Mouse (Mus musculus) hindlimb bud, embryonic 11.5 days (tissue): ENCODE data around the gene Ncam1.
A peak's percentile ranks its signal among the peaks of the same experiment; 100 is the strongest.

Experiments used
- DNase-seq: peaks from one replicate; pipeline ENCODE4 v3.0.0-alpha.2; 2012; ENCODE audit warnings: low read depth, low spot score; ENCODE audit errors: extremely low spot score

Gene Ncam1

DNA sequence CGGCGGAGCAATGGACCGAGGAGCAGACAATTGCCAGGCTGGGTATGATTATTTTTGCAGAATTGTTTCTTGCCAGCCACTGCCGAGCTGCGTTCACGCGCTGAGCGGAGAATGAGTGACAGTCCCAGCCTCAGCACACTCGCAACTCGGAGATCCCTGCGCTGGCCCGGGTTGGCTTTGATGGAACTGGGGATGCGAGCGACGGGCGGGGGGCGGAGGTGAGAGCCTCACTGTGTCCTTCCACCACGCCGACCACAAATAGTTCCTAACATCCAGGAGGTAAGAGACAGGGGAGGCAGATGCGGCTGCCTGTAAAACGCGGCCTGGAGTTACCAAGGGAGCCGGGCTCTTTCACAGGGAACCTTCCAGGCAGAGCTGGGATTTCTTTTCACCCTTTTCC, at the start of gene Ncam1:
Gene Ncam1, minus strand, starts transcription at position 120 of the 400 bp plus-strand sequence.
- peak; percentile 89 for DNase-seq

DNA sequence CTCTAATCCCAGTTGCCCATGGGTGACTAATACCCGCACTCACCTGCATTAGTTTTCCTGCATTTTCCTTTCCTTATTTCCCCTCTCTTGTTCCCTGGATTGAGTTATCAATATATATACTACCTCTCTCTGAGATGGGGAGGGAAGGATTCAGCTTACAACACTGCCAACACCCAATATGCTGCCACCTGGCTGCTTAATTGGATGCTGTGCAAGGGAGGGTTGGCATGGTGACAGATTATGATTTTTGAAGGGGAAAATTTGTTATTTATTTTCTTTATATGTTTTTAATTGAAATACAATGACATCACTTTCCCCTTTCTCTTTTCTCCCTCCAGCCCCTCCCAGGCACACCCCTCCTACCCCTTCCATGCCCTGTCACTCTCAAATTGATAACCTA, 35.3 kb upstream of the Ncam1 start:
- no peak for DNase-seq

DNA sequence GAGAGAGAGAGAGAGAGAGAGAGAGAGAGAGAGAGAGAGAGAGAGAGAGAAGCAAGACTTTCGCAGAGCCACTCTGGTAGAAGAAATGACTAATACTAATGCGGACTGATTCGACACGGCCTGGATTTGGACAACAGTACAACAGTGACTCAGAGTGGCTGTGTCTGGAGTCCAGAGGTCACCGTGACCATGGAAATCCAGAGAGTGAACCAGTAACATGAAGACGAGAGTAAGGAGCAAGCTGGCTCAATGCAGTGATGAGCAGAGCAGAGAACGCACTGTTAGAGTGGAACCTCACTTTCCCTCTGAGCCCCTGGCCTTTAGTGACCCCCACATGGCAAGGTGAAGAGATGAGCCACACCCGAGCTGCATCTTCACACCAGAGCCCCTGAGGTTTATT, 28.9 kb upstream of the Ncam1 start:
- no peak for DNase-seq

DNA sequence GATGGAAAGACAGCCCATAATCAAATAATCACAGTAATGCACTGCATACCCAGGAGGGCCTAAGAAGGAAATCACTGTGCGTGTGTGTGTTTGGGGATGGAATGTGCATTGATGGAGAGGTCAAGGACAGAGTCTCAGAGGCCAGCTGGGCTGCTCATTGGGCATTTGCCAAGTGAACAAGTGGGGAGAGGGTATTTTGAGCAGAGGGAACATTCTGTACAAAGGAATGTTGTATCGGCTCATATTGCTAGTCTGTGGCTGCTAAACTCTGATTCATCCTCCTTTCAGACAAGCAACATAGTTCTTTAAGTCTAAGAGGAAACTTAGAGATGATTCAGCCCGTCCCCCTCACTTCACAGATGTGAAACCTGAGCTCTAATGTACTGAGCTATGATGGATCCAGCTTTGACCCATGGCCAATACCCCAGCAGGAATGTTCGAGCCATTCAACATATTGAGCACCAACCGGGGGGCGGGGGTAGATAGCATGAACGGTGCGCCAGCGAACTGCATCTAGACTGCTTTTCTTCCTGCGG, 17.5 kb upstream of the Ncam1 start:
- no peak for DNase-seq

DNA sequence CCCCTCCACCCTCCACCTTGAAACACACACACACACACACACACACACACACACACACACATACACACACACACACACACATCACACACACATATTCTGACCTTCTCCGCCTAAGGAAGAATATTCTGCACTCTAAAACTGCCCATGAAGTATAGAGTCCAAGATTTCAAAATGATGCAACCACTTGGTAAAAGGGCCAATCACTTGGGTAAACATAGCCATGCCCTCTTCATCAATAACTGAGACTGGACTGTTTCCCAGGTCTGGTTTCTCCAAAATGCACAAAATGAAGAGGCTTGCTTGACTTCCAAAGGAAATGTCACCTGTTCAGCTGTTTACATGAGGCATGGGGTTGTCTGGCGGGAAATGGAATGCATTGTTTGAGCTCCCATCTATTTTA, 15.7 kb upstream of the Ncam1 start:
- DNase-seq: no peak

DNA sequence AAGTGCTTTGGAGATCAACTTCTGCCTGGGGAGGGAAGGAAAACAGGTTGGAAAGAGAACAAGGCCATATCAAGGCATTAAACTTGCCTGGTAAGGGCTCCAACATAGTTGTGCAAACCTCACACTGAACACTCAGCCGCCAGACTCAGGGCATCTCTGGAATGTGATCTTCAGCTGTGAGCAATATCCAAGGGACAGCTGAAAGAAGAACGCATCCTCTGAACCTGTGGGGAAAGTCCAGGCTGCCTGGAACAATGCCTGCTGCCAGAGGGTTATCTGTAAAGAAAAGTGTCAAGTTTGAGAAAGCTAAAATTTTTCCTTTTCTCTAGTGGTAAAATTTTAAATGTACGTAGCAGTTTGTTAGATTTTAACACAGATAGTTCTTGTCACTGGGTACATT, 4.5 kb upstream of the Ncam1 start:
- DNase-seq: no peak

DNA sequence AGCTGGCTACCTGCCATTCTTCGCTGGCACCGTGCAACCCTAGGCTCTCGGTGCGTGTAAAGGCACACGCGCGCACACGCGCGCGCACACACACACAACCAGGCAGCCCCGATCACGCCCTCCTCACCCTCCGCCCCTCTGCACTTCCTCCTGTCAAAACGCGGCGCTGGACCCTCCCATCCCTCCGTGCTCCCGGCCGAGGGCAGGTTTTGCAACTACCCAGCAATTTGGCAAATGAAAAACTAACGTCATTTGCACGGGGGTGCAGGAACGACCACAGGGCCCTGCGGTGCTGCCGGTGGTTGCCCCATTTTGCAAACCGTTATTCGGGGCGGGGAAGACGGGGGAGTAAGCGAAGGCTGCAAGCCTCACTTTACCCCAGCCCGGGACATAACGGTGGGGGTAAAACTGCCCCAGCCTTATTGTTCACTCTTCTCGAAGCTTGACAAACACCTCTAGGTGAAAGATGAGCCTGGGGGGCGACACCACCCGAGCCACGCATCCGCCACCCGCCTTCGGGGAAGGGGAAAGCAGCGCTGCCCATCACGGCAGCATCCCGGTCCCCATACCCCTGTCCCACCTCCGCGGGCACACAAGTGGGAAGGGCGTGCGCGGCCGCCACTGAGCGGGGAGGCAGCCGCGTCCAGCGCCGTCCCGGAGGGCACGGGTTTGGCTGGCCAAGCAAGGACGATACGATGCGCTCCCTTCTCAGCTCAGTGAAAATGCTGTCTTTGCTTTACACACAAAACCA, 729 bp downstream of the Ncam1 start:
- no peak for DNase-seq

DNA sequence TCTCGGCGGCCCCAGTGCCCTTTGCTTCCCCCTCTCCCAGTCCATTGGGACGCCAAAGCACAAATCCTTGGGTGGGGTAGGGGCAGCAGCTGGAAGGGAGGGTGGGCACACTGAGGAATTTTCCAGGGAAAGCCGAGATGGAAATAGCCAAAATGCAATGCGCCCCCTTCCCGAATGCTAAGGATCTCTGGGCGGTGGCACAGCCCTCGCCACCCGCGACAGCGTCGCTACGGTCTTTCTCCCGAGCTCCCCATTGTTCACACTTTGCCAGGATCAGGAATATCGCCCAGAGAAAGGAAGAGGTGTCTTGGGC, 1.3 kb downstream of the Ncam1 start:
- DNase-seq: no peak

DNA sequence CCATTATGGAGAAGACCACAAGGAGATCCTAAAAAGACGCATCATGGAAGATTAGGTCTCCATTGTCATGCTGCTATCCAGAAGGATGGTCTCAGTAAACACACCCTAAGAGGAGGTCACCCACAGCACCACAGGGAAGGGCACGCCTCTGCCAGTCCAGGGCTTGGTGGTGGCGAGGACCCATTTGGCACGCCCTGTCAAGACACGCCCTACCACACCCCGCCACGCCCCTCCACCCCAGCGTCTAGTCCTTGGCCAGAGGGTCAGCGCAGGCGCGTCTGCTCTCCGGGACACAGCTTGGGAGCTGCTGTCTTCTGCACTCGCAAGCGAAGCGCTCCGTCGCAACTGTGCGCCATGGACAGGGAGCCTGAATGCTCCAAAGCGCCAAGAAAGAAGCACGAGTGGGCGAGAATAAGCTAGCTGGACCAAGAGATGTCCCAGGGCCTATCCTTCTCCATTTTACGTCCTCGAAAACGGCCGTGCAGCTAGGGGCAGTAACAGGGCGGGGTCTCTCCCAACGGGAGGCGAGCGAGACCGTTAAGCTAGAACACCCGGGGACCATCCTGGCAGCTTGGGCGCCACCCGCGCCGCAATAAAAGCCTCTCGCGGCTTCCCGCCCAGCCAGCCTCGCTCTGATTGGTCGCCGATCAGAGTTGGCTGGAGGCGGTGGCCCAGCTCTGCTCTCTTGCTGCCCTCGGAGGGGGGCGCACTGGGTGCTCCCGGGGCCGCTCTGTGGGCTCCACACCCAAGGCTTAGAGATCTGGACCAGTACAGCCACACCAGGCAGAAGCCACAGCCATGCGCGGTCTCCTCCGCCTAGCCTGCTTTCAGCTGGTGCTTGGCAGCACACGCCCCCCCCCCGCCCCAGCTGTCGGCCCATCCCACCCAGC, 1.9 kb downstream of the Ncam1 start:
- no peak for DNase-seq

DNA sequence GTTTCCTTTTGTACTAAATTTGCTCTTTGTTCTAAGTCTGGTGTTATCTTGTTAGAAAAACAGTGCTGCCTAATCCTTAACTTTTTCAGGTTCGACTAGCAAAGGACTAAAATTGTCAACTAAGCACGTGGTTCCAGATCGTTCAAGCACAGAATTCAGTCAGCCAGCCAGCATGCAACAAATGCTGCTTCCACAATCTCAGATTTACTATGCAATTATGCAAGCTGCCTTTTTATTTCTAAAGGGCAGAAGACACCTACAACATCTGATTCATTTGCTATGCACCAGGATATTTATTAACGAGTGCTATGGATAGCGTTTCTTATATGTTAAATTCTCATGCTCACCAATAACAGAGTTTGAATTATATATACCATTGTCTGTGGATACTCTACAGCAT, 2.8 kb downstream of the Ncam1 start:
- no peak for DNase-seq

DNA sequence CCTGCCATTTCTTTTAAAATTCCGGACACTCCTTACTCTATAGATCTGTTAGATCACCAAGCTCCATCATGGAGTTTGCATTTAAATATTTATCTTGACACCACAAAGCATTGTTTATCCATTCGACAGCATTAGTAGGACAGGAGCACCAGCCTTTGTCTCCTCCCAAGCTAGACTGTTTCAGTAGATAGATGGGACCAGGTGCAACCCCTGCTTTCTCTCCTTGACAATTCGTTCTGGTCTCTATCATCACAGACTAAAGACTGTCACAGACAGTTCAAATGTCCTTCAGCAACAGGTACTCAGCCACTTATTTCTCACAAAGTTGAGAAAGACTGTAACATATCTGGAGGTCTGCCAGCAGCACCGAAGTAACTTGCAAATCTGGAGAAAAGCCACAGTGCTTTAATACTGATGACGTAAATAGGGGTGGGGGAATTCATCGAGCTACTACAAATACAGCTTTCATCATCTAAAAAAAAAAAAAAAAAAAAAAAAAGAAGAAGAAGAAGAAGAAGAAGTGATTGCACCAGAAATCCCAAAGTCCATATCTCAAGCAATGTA, 4.7 kb downstream of the Ncam1 start:
- DNase-seq: no peak

DNA sequence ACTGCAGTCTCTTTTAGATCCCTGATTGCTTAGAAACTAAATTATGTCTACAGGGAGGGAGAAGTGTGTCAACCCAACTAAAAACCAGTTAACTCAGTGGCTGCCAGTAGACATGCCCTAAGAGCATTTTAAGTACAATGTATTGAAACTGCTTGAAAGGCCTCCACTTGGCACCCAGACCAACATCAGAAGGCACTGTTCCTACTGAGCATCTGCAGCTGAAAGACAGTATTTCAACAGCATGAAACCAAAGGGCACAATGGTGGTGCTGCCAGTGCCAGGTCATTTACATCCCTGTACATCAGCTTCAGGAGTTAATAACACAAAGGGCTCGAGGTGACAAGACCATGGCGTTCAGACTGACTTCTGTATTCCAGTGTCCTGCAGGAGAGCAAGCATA, 5.5 kb downstream of the Ncam1 start:
- no peak for DNase-seq

DNA sequence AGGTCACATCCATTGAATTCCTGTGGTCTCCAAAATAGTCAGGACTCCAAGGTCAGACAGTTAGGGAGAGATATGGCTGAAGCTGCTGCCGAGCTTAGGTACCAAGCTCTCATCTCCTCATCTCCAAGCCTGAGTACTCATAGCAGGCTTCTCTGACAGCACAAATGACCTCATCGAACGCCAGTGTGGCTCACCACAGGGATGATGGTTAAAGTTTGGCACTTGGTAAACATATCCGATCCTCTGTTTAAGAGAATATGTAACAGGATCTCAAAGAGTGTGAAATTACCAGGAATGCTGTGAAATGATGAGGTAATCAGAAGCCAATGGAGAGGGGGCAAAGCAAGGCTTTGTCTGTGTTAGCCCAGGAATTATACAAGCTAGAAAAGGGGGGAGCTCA, 6.1 kb downstream of the Ncam1 start:
- DNase-seq: no peak

DNA sequence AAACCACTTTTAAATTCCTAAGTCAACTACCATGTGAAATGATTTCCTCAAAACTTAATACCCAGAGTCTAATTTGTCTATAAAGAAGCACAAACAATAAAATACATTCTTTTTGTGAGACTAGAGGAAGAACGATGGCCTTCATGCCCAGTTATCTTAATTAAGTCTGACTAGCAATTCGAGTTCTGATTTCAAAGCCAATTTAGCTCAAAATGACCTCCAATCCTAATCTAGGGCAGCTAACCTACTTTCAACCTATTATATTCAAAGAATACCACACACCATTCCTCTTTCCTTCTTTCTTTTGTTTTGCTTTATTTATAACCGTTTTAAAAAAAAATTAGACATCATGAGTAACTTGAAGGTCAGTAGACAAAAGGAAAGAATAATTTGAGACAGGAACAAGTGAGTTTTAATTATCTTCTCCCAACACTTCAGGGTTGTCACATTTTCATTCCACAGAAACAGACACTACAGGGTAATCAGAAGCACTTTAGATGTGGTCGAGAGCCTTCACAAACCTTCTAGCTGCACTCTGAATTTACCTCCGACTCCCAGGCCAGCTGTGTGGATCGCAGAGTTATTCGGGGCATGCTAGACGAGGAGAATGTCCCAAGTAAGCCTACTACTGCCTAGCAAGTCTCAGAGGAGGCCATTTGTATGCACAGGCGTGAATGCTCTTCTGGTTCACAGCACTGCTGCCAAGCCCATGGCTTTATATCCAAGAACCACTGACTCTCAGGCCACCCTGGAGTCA, 17.5 kb downstream of the Ncam1 start:
- no peak for DNase-seq

DNA sequence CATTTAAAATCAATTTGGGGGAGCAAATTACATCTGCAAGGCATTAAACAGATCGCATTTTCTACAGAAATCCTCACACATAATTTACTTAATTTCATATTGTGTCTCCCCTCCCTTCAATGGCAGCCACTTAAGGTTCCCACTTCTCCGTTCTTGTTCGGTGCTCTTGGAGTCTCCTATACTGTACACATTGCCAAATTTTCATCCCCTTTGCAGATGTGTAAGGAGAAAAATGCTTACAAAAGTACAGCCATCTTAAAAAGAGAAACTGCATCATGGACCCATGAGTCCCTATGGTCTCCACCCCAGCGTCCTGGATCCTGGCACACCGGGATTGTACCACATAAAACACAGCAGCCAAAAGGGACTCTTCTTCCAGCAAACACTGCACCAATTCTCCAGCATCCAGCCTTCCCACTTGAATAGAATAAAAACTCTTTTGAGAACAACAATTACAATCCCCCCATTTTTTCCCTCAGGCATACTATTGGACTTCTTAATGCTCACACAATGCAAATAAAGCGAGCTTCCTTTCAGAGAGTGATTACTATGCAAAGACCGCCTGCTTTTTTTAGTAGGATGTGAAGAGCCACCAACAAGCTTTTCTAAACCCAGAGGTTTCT, 21.6 kb downstream of the Ncam1 start:
- no peak for DNase-seq

DNA sequence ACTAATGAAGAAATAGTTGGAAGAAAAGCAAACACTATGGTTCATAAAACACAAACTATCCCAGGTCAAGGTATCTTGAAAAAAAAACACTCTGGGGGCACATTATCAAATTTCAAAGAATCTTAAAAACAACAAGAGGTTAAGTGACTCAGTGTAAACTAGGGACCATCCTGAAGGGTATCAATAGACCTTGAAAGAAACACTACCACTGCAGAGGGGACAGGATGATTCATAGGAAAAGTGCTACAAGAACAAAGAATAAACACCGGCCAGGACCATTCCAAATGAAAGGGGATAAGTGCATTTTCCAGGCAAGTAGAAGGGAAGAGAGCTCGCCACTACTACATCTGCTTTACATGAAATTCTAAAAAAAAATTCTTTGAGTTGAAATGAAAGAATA, 32.1 kb downstream of the Ncam1 start:
- DNase-seq: no peak

DNA sequence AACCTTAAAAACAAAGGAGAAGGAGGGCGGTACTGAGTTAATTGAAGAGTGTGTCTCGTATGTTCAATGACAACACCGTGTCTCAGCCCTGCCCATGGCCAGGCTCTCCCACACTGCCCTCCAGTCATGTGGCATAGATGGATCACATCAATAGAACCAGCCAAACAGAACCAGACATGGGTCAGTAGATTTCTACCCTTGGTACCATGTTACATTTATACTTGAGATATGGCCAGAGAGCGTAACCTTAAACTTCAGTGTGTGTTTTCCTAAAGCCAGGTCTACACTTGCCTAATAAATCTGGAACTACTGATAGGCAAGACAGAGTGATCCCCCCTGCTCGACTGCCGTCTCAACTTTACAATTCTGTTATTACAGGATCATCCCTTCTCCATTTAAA, 38.2 kb downstream of the Ncam1 start:
- DNase-seq: no peak

DNA sequence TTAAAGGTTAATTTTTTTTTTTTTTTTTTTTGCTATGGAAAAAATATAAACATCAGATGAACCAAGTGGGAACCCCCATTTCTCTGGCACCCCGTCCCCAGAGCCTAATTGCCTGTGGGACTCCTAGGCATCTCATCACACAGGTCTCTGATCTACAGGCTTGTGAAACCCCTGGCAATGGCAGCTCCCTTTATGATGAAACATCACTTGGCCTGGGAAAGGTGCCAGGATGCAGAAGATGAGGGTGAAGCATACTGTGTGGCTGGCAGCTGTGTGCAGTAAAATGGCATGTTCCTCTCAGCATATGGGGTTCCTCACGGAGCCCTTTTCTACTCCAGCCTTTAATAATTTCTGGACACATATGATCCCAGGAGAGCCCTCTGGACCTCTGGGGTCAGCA, 40.3 kb downstream of the Ncam1 start:
- no peak for DNase-seq

DNA sequence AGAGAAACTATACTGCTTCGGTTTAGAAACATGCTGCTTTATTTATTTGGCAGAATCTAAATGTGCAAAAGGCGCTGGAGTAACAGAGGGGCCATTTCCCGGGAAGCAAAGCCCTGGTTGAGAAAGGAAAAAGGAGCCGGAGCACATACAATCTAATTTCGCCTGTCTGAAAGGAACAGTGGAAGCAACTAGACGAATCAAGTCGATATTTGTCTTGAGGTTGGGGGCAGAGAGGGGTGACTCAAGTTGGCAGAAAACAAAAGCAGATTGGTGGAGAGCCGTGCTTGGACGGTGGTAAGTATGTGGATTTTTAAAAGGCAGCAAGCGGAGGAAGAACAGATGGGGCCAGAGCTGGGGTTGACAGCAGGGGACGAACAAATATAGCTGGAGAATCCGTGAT, 40.7 kb downstream of the Ncam1 start:
- DNase-seq: no peak

DNA sequence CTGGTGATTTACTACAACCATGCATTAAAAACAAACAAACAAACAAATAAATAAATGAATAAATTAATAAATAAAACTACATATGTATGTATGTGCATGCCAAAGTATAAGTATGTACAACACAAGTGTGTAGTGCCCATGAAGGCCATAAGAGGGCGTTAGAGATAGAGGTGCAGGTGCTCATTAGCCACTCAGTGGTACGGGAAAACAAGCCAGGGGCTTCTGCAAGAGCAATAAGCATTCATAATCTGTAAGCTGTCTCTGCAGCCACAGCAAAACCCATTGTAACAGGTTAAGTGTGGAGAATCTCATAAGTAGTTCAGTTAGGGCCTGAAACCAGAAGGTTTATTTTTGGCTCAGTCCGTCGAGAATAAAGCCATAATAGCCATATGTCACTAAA, 41.1 kb downstream of the Ncam1 start:
- no peak for DNase-seq

DNA sequence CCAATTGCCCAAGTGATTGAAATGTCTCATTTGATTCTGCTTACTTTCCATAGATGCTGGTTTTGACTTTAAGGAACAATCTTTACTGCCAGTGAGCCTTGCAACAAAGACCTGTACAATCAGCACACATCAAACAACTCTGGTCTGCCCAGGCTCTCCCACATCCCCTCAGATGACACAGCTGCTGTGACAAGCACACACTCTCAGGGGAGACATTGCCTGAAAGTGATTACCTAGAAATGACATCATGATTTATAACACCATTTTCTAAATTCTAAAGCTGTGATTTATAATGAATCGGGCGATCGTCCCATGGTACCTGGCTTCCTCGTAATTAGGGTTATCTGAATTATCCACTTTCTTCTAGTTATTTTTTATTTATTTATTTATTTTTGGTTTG, 42.0 kb downstream of the Ncam1 start:
- no peak for DNase-seq
